Mouse (Mus musculus) E14TG2a.4 (cell line): Measurements from ENCODE around the gene Hist1h2ak.

Source experiments
- CTCF ChIP-seq: conservative IDR thresholded peaks from 2 replicates; pipeline ENCODE4 v1.5.1; 2014; ENCODE audit warnings: low read length
- POU5F1 ChIP-seq: IDR thresholded peaks from 2 replicates; pipeline ENCODE4 v1.6.1; 2014; ENCODE audit warnings: low read length, borderline replicate concordance

DNA sequence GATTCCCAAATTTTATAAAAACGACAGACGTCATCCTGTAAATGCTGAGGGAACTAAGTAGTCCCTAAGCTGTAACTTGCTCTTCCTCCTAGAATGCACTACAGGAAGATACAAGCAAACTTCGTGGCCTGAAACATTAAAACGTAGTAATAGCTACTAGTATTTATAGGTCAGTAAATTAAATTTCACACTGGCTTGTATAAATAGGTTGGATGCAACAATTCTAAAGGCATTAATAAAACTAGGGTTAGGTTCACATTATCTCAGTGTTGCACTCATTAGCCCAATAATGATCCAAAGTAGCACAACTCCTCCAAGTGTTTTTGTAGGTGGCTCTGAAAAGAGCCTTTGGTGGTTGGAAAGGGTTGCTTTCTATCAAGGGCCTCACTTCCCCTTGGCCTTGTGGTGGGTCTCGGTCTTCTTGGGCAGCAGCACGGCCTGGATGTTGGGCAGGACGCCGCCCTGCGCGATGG is 540 bp downstream of the Hist1h2ak start:
- no peak for TF ChIP-seq CTCF
- TF ChIP-seq POU5F1 = no peak
